Mouse (Mus musculus) retina, postnatal 7 days (tissue): ENCODE measurements around the gene Slc35e3.

Experiments
- DNase-seq: peaks from one replicate; pipeline ENCODE4 v3.0.0-alpha.2; 2012; ENCODE audit warnings: low read depth, low spot score

Slc35e3 gene

GRCm38 (mm10) chr10:117746297-117746883, at the start of gene Slc35e3:
Slc35e3 (minus strand) TSS chr10:117746365.
- DNase-seq: peak; percentile 96

GRCm38 (mm10) chr10:117795206-117795605, 49.0 kb upstream of the Slc35e3 start:
- no peak for DNase-seq

GRCm38 (mm10) chr10:117793436-117794030, 47.4 kb upstream of the Slc35e3 start:
- DNase-seq: no peak

- peak; percentile 100 for DNase-seq
Observed at GRCm38 (mm10) chr10:117792141-117793091, 46.3 kb upstream of the Slc35e3 start, which contains the start of gene Nup107. Nup107 (minus strand) TSS chr10:117792705.

GRCm38 (mm10) chr10:117791171-117791470, 45.0 kb upstream of the Slc35e3 start:
- no peak for DNase-seq

- no peak for DNase-seq
Observed at GRCm38 (mm10) chr10:117790421-117791170, 44.4 kb upstream of the Slc35e3 start.

GRCm38 (mm10) chr10:117790011-117790410, 43.8 kb upstream of the Slc35e3 start:
- DNase-seq: no peak

- no peak for DNase-seq
Observed at GRCm38 (mm10) chr10:117784646-117785045, 38.5 kb upstream of the Slc35e3 start.

- no peak for DNase-seq
Observed at GRCm38 (mm10) chr10:117783786-117784420, 37.7 kb upstream of the Slc35e3 start.

- no peak for DNase-seq
Observed at GRCm38 (mm10) chr10:117782491-117783260, 36.5 kb upstream of the Slc35e3 start.

GRCm38 (mm10) chr10:117782056-117782455, 35.9 kb upstream of the Slc35e3 start:
- DNase-seq: no peak

GRCm38 (mm10) chr10:117781021-117781725, 35.0 kb upstream of the Slc35e3 start:
- DNase-seq: no peak

- DNase-seq: no peak
Observed at GRCm38 (mm10) chr10:117780306-117780911, 34.2 kb upstream of the Slc35e3 start.

- no peak for DNase-seq
Observed at GRCm38 (mm10) chr10:117779581-117780305, 33.6 kb upstream of the Slc35e3 start.

- DNase-seq: no peak
Observed at GRCm38 (mm10) chr10:117778951-117779350, 32.8 kb upstream of the Slc35e3 start.

GRCm38 (mm10) chr10:117778328-117778910, 32.3 kb upstream of the Slc35e3 start:
- no peak for DNase-seq

GRCm38 (mm10) chr10:117777501-117778327, 31.5 kb upstream of the Slc35e3 start:
- DNase-seq: no peak

- DNase-seq: no peak
Observed at GRCm38 (mm10) chr10:117777103-117777470, 30.9 kb upstream of the Slc35e3 start.
